9 mouse cellular contexts compared by ENCODE assay signal in the genomic region with DNA sequence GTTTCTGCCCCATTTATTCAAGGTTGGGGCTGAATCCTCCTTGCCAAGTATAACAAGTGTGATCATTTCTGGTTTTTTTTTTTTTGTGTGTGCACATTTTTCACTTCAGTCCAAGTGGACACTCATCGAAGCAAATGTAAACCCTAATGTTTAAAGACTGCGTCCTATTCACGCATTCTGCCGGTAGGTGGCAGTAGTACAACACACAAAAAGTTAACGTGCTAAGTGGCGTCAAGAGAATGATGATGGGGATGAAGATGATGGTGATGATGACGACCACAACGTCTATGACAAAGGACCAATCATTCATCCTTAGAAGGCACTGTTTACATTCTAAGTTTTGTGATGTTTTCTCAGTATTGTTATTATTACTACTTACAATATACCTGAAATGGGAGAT.
DNase-seq lines count a peak whose midpoint lies in the region; TF ChIP-seq lines count a peak whose summit lies in the region.
"Had no signal": no experiment of that assay in that cellular context is flagged by ENCODE, and none has a peak within 500 bp of the region (broad histone marks: within the 10 kb centered on the region; RNA-seq: fewer than 3 reads in every experiment).

No protein-coding gene starts in this region.

- no peaks in the 10 kb centered on the region for H3K9me3 ChIP-seq in ES-E14 (ENCODE audit: control insufficient read depth, insufficient read depth, low read depth, low read length)
- no peaks in the 10 kb centered on the region for H3K9me3 ChIP-seq in limb, embryonic 10.5 days (replicated peaks)
- H3K9me3 ChIP-seq: limb, embryonic 12.5 days had no signal

- H3K4me3 ChIP-seq in ES-E14 (ENCODE audit: insufficient read depth in 1 of 2, low read depth in 1 of 2, low read length in 2 of 2, poor library complexity in 1 of 2, severe bottlenecking in 1 of 2), result no peak overlapping the region
- H3K4me3 ChIP-seq in limb, embryonic 10.5 days, result no peak overlapping the region
- H3K4me3 ChIP-seq: limb, embryonic 12.5 days had no signal

- WGBS in limb, embryonic 10.5 days, result 16% methylated on average over 8 of the region's 8 CpGs

- H3K4me1 ChIP-seq in ES-E14 (ENCODE audit: control insufficient read depth in 2 of 2, insufficient read depth in 2 of 2, low read length in 2 of 2, poor library complexity in 1 of 2), result no peaks in the 10 kb centered on the region
- H3K4me1 ChIP-seq in limb, embryonic 10.5 days, result peaks cover 8% of the 10 kb centered on the region; the same call in 1 of the 2 replicates
- H3K4me1 ChIP-seq: limb, embryonic 12.5 days had no signal

- peak; percentile 17 to 43 for DNase-seq in heart, postnatal 14 days
- no peak for DNase-seq in heart, adult 9 months (ENCODE audit: low spot score in 2 of 2)
- DNase-seq in ES-E14 (ENCODE audit: low read depth, low spot score), result peak; percentile 46
- peak; percentile 71 to 73 for DNase-seq in cerebellum, postnatal 10 days
- peak; percentile 36 to 37 for DNase-seq in frontal cortex, postnatal 25 days (ENCODE audit: low spot score in 2 of 2)
- DNase-seq in limb, embryonic 10.5 days (ENCODE audit: low spot score), result peak; percentile 57
- DNase-seq in right cerebral cortex, postnatal 10 days (ENCODE audit: low spot score in 2 of 2), result peak; percentile 63 to 74
- DNase-seq in urinary bladder, postnatal 10 days (ENCODE audit: low spot score), result no peak

- no peak overlapping the region for H3K9ac ChIP-seq in ES-E14 (ENCODE audit: insufficient read depth, low read depth, low read length, poor library complexity, severe bottlenecking)
- H3K9ac ChIP-seq: limb, embryonic 12.5 days had no signal

- H3K27ac ChIP-seq in ES-E14 (ENCODE audit: insufficient read depth, low read depth, low read length, poor library complexity, severe bottlenecking), result no peak overlapping the region
- no peak overlapping the region for H3K27ac ChIP-seq in limb, embryonic 10.5 days
- H3K27ac ChIP-seq: limb, embryonic 12.5 days had no signal

- in situ Hi-C loops in ES-E14 (cut with MboI; ENCODE audit: low sequenced_read_pairs in 2 of 2, unreplicated experiment in 2 of 2), result no loop called here

- intact Hi-C loops in heart, postnatal 14 days (cut with DNase I), result no loop called here

- no peaks in the 10 kb centered on the region for H3K36me3 ChIP-seq in ES-E14 (ENCODE audit: control insufficient read depth, insufficient read depth, low read length, poor library complexity, severe bottlenecking)
- no peaks in the 10 kb centered on the region for H3K36me3 ChIP-seq in limb, embryonic 10.5 days
- H3K36me3 ChIP-seq: limb, embryonic 12.5 days had no signal

- no peaks in the 10 kb centered on the region for H3K27me3 ChIP-seq in limb, embryonic 10.5 days (ENCODE audit: low read depth, poor library complexity, severe bottlenecking)
- H3K27me3 ChIP-seq: limb, embryonic 12.5 days had no signal

TF ChIP-seq in ES-E14, 5 proteins besides CTCF, POLR2A, EP300 and RAD21:
- no peak for TF ChIP-seq CHD2 (IDR thresholded peaks at IDR 0.05; ENCODE audit: low read depth, low read length)
- TF ChIP-seq ZC3H11A (IDR thresholded peaks at IDR 0.05; ENCODE audit: borderline replicate concordance, low read depth, low read length), result peak; percentile 70
- 0 out of 2 replicates have a peak, but pooled peaks have one; percentile 25 for TF ChIP-seq ZNF384 (IDR thresholded peaks at IDR 0.05; ENCODE audit: low read depth, low read length)

Comparison
In these comparisons a context has a peak if more than half of its experiments do, and no peak if none do; other contexts are left out.
1. DNase-seq: peak in heart, postnatal 14 days (2 of 2), ES-E14 (single experiment), cerebellum, postnatal 10 days (2 of 2), frontal cortex, postnatal 25 days (2 of 2), limb, embryonic 10.5 days (single experiment) and right cerebral cortex, postnatal 10 days (2 of 2); none in heart, adult 9 months (0 of 2) and urinary bladder, postnatal 10 days (single experiment).